Mouse (Mus musculus) gastrocnemius, adult 2 months (tissue): Measurements from ENCODE around the gene Vps4a. TPM values are rescaled to one million over a fixed set of nuclear protein-coding genes. Genes with fewer than 3 reads are reported as not detected.

Experiments
- DNase-seq: peaks from one replicate; pipeline ENCODE4 v3.0.0; 2022
- H3K27ac ChIP-seq: fragments of 200-600 bp; 2 replicates; pipeline ENCODE4 v1.8.1; 2022; ENCODE audit warnings: mild to moderate bottlenecking
- H3K4me3 ChIP-seq: fragments of 200-600 bp; 2 replicates; pipeline ENCODE4 v1.8.1; 2022; ENCODE audit warnings: mild to moderate bottlenecking, moderate library complexity
- CTCF ChIP-seq: fragments of 200-600 bp; IDR thresholded peaks from 2 replicates; pipeline ENCODE4 v1.8.1; 2022; ENCODE audit warnings: antibody characterized with exemption, mild to moderate bottlenecking, moderate library complexity
- intact Hi-C: fragments of 180-260 bp; cut with DNase I; formaldehyde crosslinking; loops from one replicate; pipeline ENCODE4 v1.15.1; 2025
- total RNA-seq, 2 experiments: library from RNA; stranded (reverse); gene quantifications; 2 replicates each; pipeline ENCODE4 v1.2.3; 2021

Gene Vps4a
- total RNA-seq, 2 experiments from 2014 or later: 65.2 to 67.8 TPM

- DNase-seq: peak; percentile 98
- H3K4me3 ChIP-seq: peak within 1 kb of the TSS; percentile 99
- TF ChIP-seq CTCF: no peak
- peak within 1 kb of the TSS; percentile 95 for H3K27ac ChIP-seq
- intact Hi-C loops: loop anchor here (1.0 kb wide), 1 partner anchor 25 kb away; the partner anchor contains the start of gene Vps4a
Observed at GRCm38 (mm10) chr8:107056076-107056972, 25.3 kb downstream of the Vps4a start, which contains the start of the genes Cog8 and Nip7. Gene Cog8, minus strand, starts transcription at chr8:107056689. Gene Nip7, plus strand, starts transcription at chr8:107056877.

GRCm38 (mm10) chr8:107056973-107057369 lies 25.9 kb downstream of the Vps4a start:
- no peak for TF ChIP-seq CTCF
- peak overlapping the region; percentile 95 for H3K27ac ChIP-seq
- H3K4me3 ChIP-seq: peak overlapping the region; percentile 99
- no peak for DNase-seq
- intact Hi-C loops: loop anchor here (1.0 kb wide), 1 partner anchor 26 kb away; the partner anchor contains the start of gene Vps4a

GRCm38 (mm10) chr8:107062613-107063012 lies 31.6 kb downstream of the Vps4a start:
- TF ChIP-seq CTCF: no peak
- no peak for DNase-seq
- Histone ChIP-seq H3K27ac (no peak overlapping the region), H3K4me3 (no peak overlapping the region)
- intact Hi-C loops: no loop called here

GRCm38 (mm10) chr8:107065511-107066496 lies 34.8 kb downstream of the Vps4a start, which contains the start of gene Tmed6:
Gene Tmed6, minus strand, starts transcription at chr8:107065644.
- TF ChIP-seq CTCF: no peak
- intact Hi-C loops: no loop called here
- Histone ChIP-seq H3K4me3 (no peak within 1 kb of the TSS), H3K27ac (no peak within 1 kb of the TSS)
- peak; percentile 50 for DNase-seq

- DNase-seq: no peak
- TF ChIP-seq CTCF: no peak
- intact Hi-C loops: no loop called here
- no peak overlapping the region for H3K4me3 ChIP-seq
- H3K27ac ChIP-seq: no peak overlapping the region
Observed at GRCm38 (mm10) chr8:107073706-107074105, 42.7 kb downstream of the Vps4a start.

- TF ChIP-seq CTCF: no peak
- intact Hi-C loops: no loop called here
- DNase-seq: no peak
- no peak overlapping the region for H3K4me3 ChIP-seq
- no peak overlapping the region for H3K27ac ChIP-seq
Observed at GRCm38 (mm10) chr8:107074128-107074527, 43.1 kb downstream of the Vps4a start.

GRCm38 (mm10) chr8:107076239-107076888 lies 45.3 kb downstream of the Vps4a start:
- H3K4me3 ChIP-seq: no peak overlapping the region
- intact Hi-C loops: no loop called here
- no peak for DNase-seq
- TF ChIP-seq CTCF: no peak
- H3K27ac ChIP-seq: no peak overlapping the region

GRCm38 (mm10) chr8:107085358-107085757 lies 54.3 kb downstream of the Vps4a start:
- DNase-seq: no peak
- Histone ChIP-seq H3K27ac (no peak overlapping the region), H3K4me3 (no peak overlapping the region)
- peak; percentile 35 for TF ChIP-seq CTCF
- intact Hi-C loops: no loop called here

- TF ChIP-seq CTCF: no peak
- intact Hi-C loops: no loop called here
- DNase-seq: no peak
- Histone ChIP-seq H3K4me3 (no peak overlapping the region), H3K27ac (no peak overlapping the region)
Observed at GRCm38 (mm10) chr8:107086018-107086417, 55.0 kb downstream of the Vps4a start.

- Histone ChIP-seq H3K4me3 (no peak overlapping the region), H3K27ac (peak overlapping the region; percentile 20; the same call in 1 of the 2 replicates)
- no peak for DNase-seq
- no peak for TF ChIP-seq CTCF
- intact Hi-C loops: no loop called here
Observed at GRCm38 (mm10) chr8:107088526-107089063, 57.6 kb downstream of the Vps4a start.

GRCm38 (mm10) chr8:107090531-107090930 lies 59.5 kb downstream of the Vps4a start:
- peak overlapping the region; percentile 49 for H3K4me3 ChIP-seq
- TF ChIP-seq CTCF: no peak
- H3K27ac ChIP-seq: peak overlapping the region; percentile 90
- intact Hi-C loops: no loop called here
- DNase-seq: peak; percentile 74

Other genes with a start within 250 kb of the Vps4a start
- gene Has3, start 161.0 kb upstream of the Vps4a start, total RNA-seq: under 1 TPM; 0.56 to 0.59 TPM
- gene Utp4, start 137.6 kb upstream of the Vps4a start, total RNA-seq: 10 to 100 TPM; 20.1 to 24.0 TPM
- gene Sntb2, start 95.5 kb upstream of the Vps4a start, total RNA-seq: 1 to 10 TPM; 3.5 to 5.1 TPM
- 10 to 100 TPM; 38.6 to 44.0 TPM for gene Pdf, start 17.4 kb downstream of the Vps4a start, total RNA-seq
- 10 to 100 TPM; 18.7 to 20.3 TPM for gene Cog8, start 25.5 kb downstream of the Vps4a start, total RNA-seq
- gene Nip7, start 25.7 kb downstream of the Vps4a start, total RNA-seq: 10 to 100 TPM; 19.3 to 20.7 TPM
- not detected for gene Tmed6, start 34.4 kb downstream of the Vps4a start, total RNA-seq
- 10 to 100 TPM; 14.7 to 15.1 TPM for gene Terf2, start 65.3 kb downstream of the Vps4a start, total RNA-seq
- gene Cyb5b, start 119.4 kb downstream of the Vps4a start, total RNA-seq: 10 to 100 TPM; 33.2 to 36.3 TPM